Mouse (Mus musculus): Measurements from ENCODE around the gene Stk40. TPM values are rescaled to one million over a fixed set of nuclear protein-coding genes. Genes with fewer than 3 reads are reported as not detected.

Gene Stk40
- total and polyA plus RNA-seq, 2 experiments: 6.5 to 22.9 TPM

GRCm38 (mm10) chr4:126148161-126148961 lies 44.6 kb downstream of the Stk40 start:
- no peaks in the 10 kb centered on the region for H3K36me3 ChIP-seq (ENCODE audit: control insufficient read depth, insufficient read depth, low read length)
- H3K9ac ChIP-seq (ENCODE audit: low read depth, low read length): peak overlapping the region; percentile 89
- DNase-seq (ENCODE audit: extremely low read depth, low read depth, low spot score): no peak
- H3K4me3 ChIP-seq (ENCODE audit: insufficient read depth, low read depth, low read length): peak overlapping the region; percentile 83
- no peaks in the 10 kb centered on the region for H3K27me3 ChIP-seq (ENCODE audit: control insufficient read depth, insufficient read depth, low read length)
- peaks cover 6% of the 10 kb centered on the region; the same call in 1 of the 2 replicates for H3K4me1 ChIP-seq (ENCODE audit: control insufficient read depth, insufficient read depth, low read length)
- TF ChIP-seq CTCF (IDR thresholded peaks at IDR 0.05; ENCODE audit: low read depth, low read length) (peak; percentile 17; the same call in 1 of the 2 replicates), POLR2A (IDR thresholded peaks at IDR 0.05; ENCODE audit: extremely low read depth, insufficient read depth, low read length) (0 out of 2 replicates have a peak, but pooled peaks have one; percentile 53)
- H3K79me2 ChIP-seq (ENCODE audit: control insufficient read depth, insufficient read depth, low read length): no peaks in the 10 kb centered on the region
- peak overlapping the region; percentile 74 for H3K27ac ChIP-seq (replicated peaks; ENCODE audit: insufficient read depth, low read depth, low read length)
- 5% methylated on average over 63 of the region's 67 CpGs for WGBS

GRCm38 (mm10) chr4:126149041-126149676 lies 45.4 kb downstream of the Stk40 start:
- Histone ChIP-seq H3K9ac (ENCODE audit: low read depth, low read length) (peak overlapping the region; percentile 89), H3K27ac (replicated peaks; ENCODE audit: insufficient read depth, low read depth, low read length) (peak overlapping the region; percentile 74), H3K4me3 (ENCODE audit: insufficient read depth, low read depth, low read length) (peak overlapping the region; percentile 83), H3K27me3 (ENCODE audit: control insufficient read depth, insufficient read depth, low read length) (no peaks in the 10 kb centered on the region), H3K36me3 (ENCODE audit: control insufficient read depth, insufficient read depth, low read length) (no peaks in the 10 kb centered on the region), H3K4me1 (ENCODE audit: control insufficient read depth, insufficient read depth, low read length) (peaks cover 6% of the 10 kb centered on the region; the same call in 1 of the 2 replicates), H3K79me2 (ENCODE audit: control insufficient read depth, insufficient read depth, low read length) (no peaks in the 10 kb centered on the region)
- TF ChIP-seq POLR2A (IDR thresholded peaks at IDR 0.05; ENCODE audit: extremely low read depth, insufficient read depth, low read length): no peak
- no peak for TF ChIP-seq CTCF (IDR thresholded peaks at IDR 0.05; ENCODE audit: low read depth, low read length)
- no peak for DNase-seq (ENCODE audit: extremely low read depth, low read depth, low spot score)
- WGBS: 56% methylated on average over 42 of the region's 42 CpGs

GRCm38 (mm10) chr4:126149798-126150197 lies 46.0 kb downstream of the Stk40 start:
- Histone ChIP-seq H3K4me1 (ENCODE audit: control insufficient read depth, insufficient read depth, low read length) (peaks cover 6% of the 10 kb centered on the region; the same call in 1 of the 2 replicates), H3K79me2 (ENCODE audit: control insufficient read depth, insufficient read depth, low read length) (no peaks in the 10 kb centered on the region), H3K27ac (replicated peaks; ENCODE audit: insufficient read depth, low read depth, low read length) (peak overlapping the region; percentile 74), H3K9ac (ENCODE audit: low read depth, low read length) (peak overlapping the region; percentile 89), H3K4me3 (ENCODE audit: insufficient read depth, low read depth, low read length) (peak overlapping the region; percentile 83), H3K27me3 (ENCODE audit: control insufficient read depth, insufficient read depth, low read length) (no peaks in the 10 kb centered on the region), H3K36me3 (ENCODE audit: control insufficient read depth, insufficient read depth, low read length) (no peaks in the 10 kb centered on the region)
- WGBS: 75% methylated on average over 10 of the region's 10 CpGs
- no peak for DNase-seq (ENCODE audit: extremely low read depth, low read depth, low spot score)
- TF ChIP-seq POLR2A (IDR thresholded peaks at IDR 0.05; ENCODE audit: extremely low read depth, insufficient read depth, low read length) (no peak), CTCF (IDR thresholded peaks at IDR 0.05; ENCODE audit: low read depth, low read length) (no peak)

GRCm38 (mm10) chr4:126150297-126150948 lies 46.7 kb downstream of the Stk40 start:
- Histone ChIP-seq H3K9ac (ENCODE audit: low read depth, low read length) (peak overlapping the region; percentile 6; the same call in 1 of the 2 replicates), H3K36me3 (ENCODE audit: control insufficient read depth, insufficient read depth, low read length) (no peaks in the 10 kb centered on the region), H3K27ac (replicated peaks; ENCODE audit: insufficient read depth, low read depth, low read length) (peak overlapping the region; percentile 40), H3K4me1 (ENCODE audit: control insufficient read depth, insufficient read depth, low read length) (peaks cover 6% of the 10 kb centered on the region; the same call in 1 of the 2 replicates), H3K27me3 (ENCODE audit: control insufficient read depth, insufficient read depth, low read length) (no peaks in the 10 kb centered on the region), H3K79me2 (ENCODE audit: control insufficient read depth, insufficient read depth, low read length) (no peaks in the 10 kb centered on the region), H3K4me3 (ENCODE audit: insufficient read depth, low read depth, low read length) (peak overlapping the region; percentile 22; the same call in 1 of the 2 replicates)
- DNase-seq (ENCODE audit: extremely low read depth, low read depth, low spot score): no peak
- no peak for TF ChIP-seq POLR2A (IDR thresholded peaks at IDR 0.05; ENCODE audit: extremely low read depth, insufficient read depth, low read length)
- TF ChIP-seq CTCF (IDR thresholded peaks at IDR 0.05; ENCODE audit: low read depth, low read length): no peak
- WGBS: 74% methylated on average over 16 of the region's 16 CpGs

- Histone ChIP-seq H3K36me3 (ENCODE audit: control insufficient read depth, insufficient read depth, low read length) (no peaks in the 10 kb centered on the region), H3K9ac (ENCODE audit: low read depth, low read length) (no peak overlapping the region), H3K4me1 (ENCODE audit: control insufficient read depth, insufficient read depth, low read length) (peaks cover 6% of the 10 kb centered on the region; the same call in 1 of the 2 replicates), H3K27ac (replicated peaks; ENCODE audit: insufficient read depth, low read depth, low read length) (peak overlapping the region; percentile 40), H3K27me3 (ENCODE audit: control insufficient read depth, insufficient read depth, low read length) (no peaks in the 10 kb centered on the region), H3K79me2 (ENCODE audit: control insufficient read depth, insufficient read depth, low read length) (no peaks in the 10 kb centered on the region), H3K4me3 (ENCODE audit: insufficient read depth, low read depth, low read length) (no peak overlapping the region)
- 77% methylated on average over 6 of the region's 6 CpGs for WGBS
- no peak for TF ChIP-seq CTCF (IDR thresholded peaks at IDR 0.05; ENCODE audit: low read depth, low read length)
- TF ChIP-seq POLR2A (IDR thresholded peaks at IDR 0.05; ENCODE audit: extremely low read depth, insufficient read depth, low read length): no peak
- no peak for DNase-seq (ENCODE audit: extremely low read depth, low read depth, low spot score)
Observed at GRCm38 (mm10) chr4:126150949-126151320, 47.2 kb downstream of the Stk40 start.

All from liver, adult 2 months (tissue).